In genomic region chr6:145598794-145599555, GRCm38 (mm10) we compare ENCODE assay signal across 9 mouse cellular contexts. TPM values are rescaled to one million over a fixed set of nuclear protein-coding genes. Genes with fewer than 3 reads are reported as not detected.
A peak's percentile ranks its signal among the peaks of the same experiment; 100 is the strongest.
DNase-seq lines count a peak whose midpoint lies in the region; ATAC-seq and TF ChIP-seq lines count a peak whose summit lies in the region.
"Had no signal": no experiment of that assay in that cellular context is flagged by ENCODE, and none has a peak within 500 bp of the region (broad histone marks: within the 10 kb centered on the region; RNA-seq: fewer than 3 reads in every experiment).

No protein-coding gene starts in this region.

- 0 out of 2 replicates have a peak, but pooled peaks have one; percentile 56 for ATAC-seq in intestine, embryonic 14.5 days (replicated peaks; ENCODE audit: low FRiP score, low TSS enrichment, low read depth)
- ATAC-seq in CD4-positive, CD25-positive, alpha-beta regulatory T cell, adult 4 months, result no peak

- H3K4me2 ChIP-seq in intestine, embryonic 14.5 days (ENCODE audit: low read length), result no peak overlapping the region
- H3K4me2 ChIP-seq: liver, embryonic 13.5 days had no signal

- no peaks in the 10 kb centered on the region for H3K27me3 ChIP-seq in cerebellum, adult 2 months (ENCODE audit: control insufficient read depth, insufficient read depth, low read length)
- H3K27me3 ChIP-seq in intestine, embryonic 14.5 days (replicated peaks; ENCODE audit: control insufficient read depth, insufficient read depth, low read length), result no peaks in the 10 kb centered on the region
- H3K27me3 ChIP-seq: liver, embryonic 13.5 days had no signal

- TF ChIP-seq POLR2A in cerebellum, adult 2 months (IDR thresholded peaks at IDR 0.05; ENCODE audit: borderline replicate concordance, insufficient read depth, low read length), result no peak

- no peak for TF ChIP-seq CTCF in cerebellum, adult 2 months (IDR thresholded peaks at IDR 0.05; ENCODE audit: borderline replicate concordance, insufficient read depth, low read depth, low read length)

- no peak overlapping the region for H3K27ac ChIP-seq in cerebellum, adult 2 months (ENCODE audit: insufficient read depth, low read length)
- H3K27ac ChIP-seq in intestine, embryonic 14.5 days (ENCODE audit: low read depth), result peak overlapping the region; percentile 16; the same call in 1 of the 2 replicates
- H3K27ac ChIP-seq: liver, embryonic 13.5 days had no signal

- 24% methylated on average over 11 of the region's 11 CpGs for WGBS in cerebellum, adult 2 months
- WGBS in intestine, embryonic 14.5 days, result 37% methylated on average over 11 of the region's 11 CpGs

- H3K4me1 ChIP-seq in cerebellum, adult 2 months (ENCODE audit: control insufficient read depth, insufficient read depth, low read length), result peaks cover 10% of the 10 kb centered on the region; the same call in 1 of the 2 replicates
- H3K4me1 ChIP-seq in intestine, embryonic 14.5 days (replicated peaks; ENCODE audit: control insufficient read depth, insufficient read depth, low read length), result peaks cover 9% of the 10 kb centered on the region
- H3K4me1 ChIP-seq: liver, embryonic 13.5 days had no signal

- intact Hi-C loops in left cerebral cortex, postnatal 4 days (cut with DNase I), result no loop called here
- intact Hi-C loops in left cerebral cortex, postnatal 36 days (cut with DNase I), result no loop called here

- no peaks in the 10 kb centered on the region for H3K9me3 ChIP-seq in intestine, embryonic 14.5 days (ENCODE audit: control insufficient read depth, low read length)
- H3K9me3 ChIP-seq: liver, embryonic 13.5 days had no signal

- H3K9ac ChIP-seq in intestine, embryonic 14.5 days (ENCODE audit: low read length), result no peak overlapping the region
- H3K9ac ChIP-seq: liver, embryonic 13.5 days had no signal

- DNase-seq in left cerebral cortex, postnatal 4 days, result peak; percentile 43
- DNase-seq in left cerebral cortex, postnatal 36 days (ENCODE audit: low spot score in 2 of 2), result no peak
- peak; percentile 68 to 80 for DNase-seq in cerebellum, adult 2 months
- DNase-seq in intestine, embryonic 14.5 days (ENCODE audit: low spot score), result no peak
- DNase-seq in lung, postnatal 36 days, result peak; percentile 73
- no peak for DNase-seq in testis, postnatal 10 days (ENCODE audit: low spot score)
- no peak for DNase-seq in thymus, postnatal 25 days
- DNase-seq: liver, embryonic 13.5 days had no signal

- H3K36me3 ChIP-seq in intestine, embryonic 14.5 days (ENCODE audit: control insufficient read depth, insufficient read depth, low read length), result no peaks in the 10 kb centered on the region
- H3K36me3 ChIP-seq: liver, embryonic 13.5 days had no signal

- no peak overlapping the region for H3K4me3 ChIP-seq in cerebellum, adult 2 months (replicated peaks; ENCODE audit: insufficient read depth, low read depth, low read length)
- H3K4me3 ChIP-seq in intestine, embryonic 14.5 days (ENCODE audit: low read depth, low read length), result no peak overlapping the region
- H3K4me3 ChIP-seq: liver, embryonic 13.5 days had no signal

RNA-seq across cellular contexts. Expression of gene Lmntd1, which starts 15.1 kb away (rescaled TPM):
- 1 to 10 TPM; 1.9 to 2.1 TPM for total RNA-seq in left cerebral cortex, postnatal 4 days (2021)
- total RNA-seq in left cerebral cortex, postnatal 36 days (2021), result 1 to 10 TPM; 1.0 to 1.9 TPM
- 0.70 and 1.2 TPM in 2 replicates for polyA plus RNA-seq in cerebellum, adult 2 months (2012; rRNA removed)
- polyA plus RNA-seq in intestine, embryonic 14.5 days (2014; fragmentation: Nextera tagmentation; extraction: Ambion mirVana), result 0.27 and 0.52 TPM in 2 replicates
- polyA plus RNA-seq in CD4-positive, CD25-positive, alpha-beta regulatory T cell, adult 4 months (2017; shearing (Covaris generic)), result not detected
- polyA plus RNA-seq: liver, embryonic 13.5 days had no signal

RNA-seq across cellular contexts. Expression of gene Tuba3b, which starts 16.6 kb away (rescaled TPM):
- not detected for total RNA-seq in left cerebral cortex, postnatal 4 days (2021)
- not detected for total RNA-seq in left cerebral cortex, postnatal 36 days (2021)
- not detected in 2 replicates for polyA plus RNA-seq in cerebellum, adult 2 months (2012; rRNA removed)
- polyA plus RNA-seq in intestine, embryonic 14.5 days (2014; fragmentation: Nextera tagmentation; extraction: Ambion mirVana), result not detected in 2 replicates
- not detected for polyA plus RNA-seq in CD4-positive, CD25-positive, alpha-beta regulatory T cell, adult 4 months (2017; shearing (Covaris generic))
- polyA plus RNA-seq: liver, embryonic 13.5 days had no signal

Comparison
In these comparisons a context has a peak if more than half of its experiments do, and no peak if none do; other contexts are left out.
1. DNase-seq: peak in left cerebral cortex, postnatal 4 days (single experiment), cerebellum, adult 2 months (2 of 2) and lung, postnatal 36 days (single experiment); none in left cerebral cortex, postnatal 36 days (0 of 2), intestine, embryonic 14.5 days (single experiment), testis, postnatal 10 days (single experiment) and thymus, postnatal 25 days (single experiment).